Mouse (Mus musculus) lung, embryonic 16.5 days (tissue): ENCODE measurements around the gene Scn5a. TPM values are rescaled to one million over a fixed set of nuclear protein-coding genes. Genes with fewer than 3 reads are reported as not detected.

Source experiments
- ATAC-seq: fragments of 200-750 bp; cut with Nextera tagmentation; 2 replicates; pipeline ENCODE4 v1.8.0; 2017; ENCODE audit warnings: low read depth, mild to moderate bottlenecking, moderate library complexity
- H3K27ac ChIP-seq: fragments of 300-500 bp; sonication (generic); 2 replicates; pipeline ENCODE4 v1.5.1; 2014; ENCODE audit warnings: mild to moderate bottlenecking, control low read depth, low read length
- H3K27me3 ChIP-seq: fragments of 300-500 bp; sonication (generic); 2 replicates; pipeline ENCODE4 v1.6.1; 2014; ENCODE audit warnings: low read depth, low read length, mixed read lengths; ENCODE audit not compliant: control insufficient read depth, insufficient read depth
- H3K36me3 ChIP-seq: fragments of 300-500 bp; sonication (generic); 2 replicates; pipeline ENCODE4 v1.6.1; 2014; ENCODE audit warnings: low read length; ENCODE audit not compliant: control insufficient read depth, insufficient read depth
- H3K4me1 ChIP-seq: fragments of 300-500 bp; sonication (generic); replicated peaks from 2 replicates; pipeline ENCODE4 v1.6.1; 2014; ENCODE audit warnings: low read length, mixed read lengths; ENCODE audit not compliant: control insufficient read depth, insufficient read depth
- H3K4me2 ChIP-seq: fragments of 300-500 bp; sonication (generic); 2 replicates; pipeline ENCODE4 v1.6.1; 2014; ENCODE audit warnings: low read depth, low read length, control low read depth
- H3K4me3 ChIP-seq: fragments of 300-500 bp; sonication (generic); 2 replicates; pipeline ENCODE4 v1.5.1; 2014; ENCODE audit warnings: mild to moderate bottlenecking, low read length, control low read depth
- H3K9ac ChIP-seq: fragments of 300-500 bp; sonication (generic); 2 replicates; pipeline ENCODE4 v1.6.1; 2014; ENCODE audit warnings: low read length, control low read depth
- H3K9me3 ChIP-seq: fragments of 300-500 bp; sonication (generic); 2 replicates; pipeline ENCODE4 v1.6.1; 2016; ENCODE audit warnings: low read length; ENCODE audit not compliant: control insufficient read depth
- WGBS: fragments of 180-500 bp; shearing (Covaris S2); extraction: QIAGEN DNeasy Blood & Tissue Kit; methylation state at CpG from one replicate; pipeline ENCODE4 v1.1.7; 2014; 5-methylcytosine and 5-hydroxymethylcytosine counted together
- polyA plus RNA-seq: library from polyadenylated mRNA; unstranded; fragments of >200 nt; fragmentation: Nextera tagmentation; extraction: Ambion mirVana; gene quantifications from 2 replicates; pipeline ENCODE4 v1.2.1, GENCODE M21; 2015

Gene Scn5a
- polyA plus RNA-seq, 1 experiment from 2014 or later = 0.80 TPM

GRCm38 (mm10) chr9:119589592-119589991, 10.8 kb upstream of the Scn5a start:
- 60% methylated on average over 8 of the region's 8 CpGs for WGBS
- no peak for ATAC-seq

DNA sequence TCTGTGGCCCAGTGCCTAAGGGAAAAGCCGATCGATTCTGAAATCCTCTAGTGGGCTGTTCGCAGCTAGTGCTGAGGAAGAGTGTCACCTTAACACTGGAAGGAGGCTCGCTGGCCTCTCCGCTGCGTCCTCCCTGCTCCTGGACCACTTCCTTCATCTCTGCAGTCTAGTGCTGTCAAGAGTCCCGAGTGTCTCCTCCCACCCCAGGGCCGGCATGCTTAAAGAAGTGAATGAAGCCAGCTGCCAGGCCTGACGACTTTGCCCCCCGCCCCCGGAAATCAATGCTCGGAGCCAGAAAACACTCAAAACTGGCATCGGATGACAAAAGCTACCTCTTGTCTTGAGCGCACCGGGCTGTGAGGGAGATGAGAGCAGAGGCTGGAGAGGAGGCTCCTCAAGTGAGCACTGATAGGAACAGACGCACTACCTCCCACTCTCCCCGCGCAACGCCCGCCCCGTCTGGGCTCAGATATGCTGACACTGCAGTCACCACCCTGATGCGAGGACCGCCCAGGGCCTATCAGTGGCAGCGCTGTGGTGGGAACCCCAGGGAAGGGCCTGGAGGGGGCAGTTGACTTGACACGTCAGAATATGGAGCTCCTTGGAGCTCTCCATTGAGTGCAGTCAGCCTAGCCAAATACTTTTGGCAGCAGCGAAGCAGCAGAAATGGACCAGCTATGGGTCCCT, 10.1 kb upstream of the Scn5a start:
- H3K27ac ChIP-seq = no peak overlapping the region
- H3K36me3 ChIP-seq = no peaks in the 10 kb centered on the region
- H3K4me3 ChIP-seq = peak overlapping the region; percentile 15
- no peaks in the 10 kb centered on the region; the same call in 1 of the 2 replicates for H3K27me3 ChIP-seq
- H3K4me1 ChIP-seq = peaks cover 13% of the 10 kb centered on the region; the same call in 1 of the 2 replicates
- WGBS = 13% methylated on average over 26 of the region's 26 CpGs
- no peak overlapping the region for H3K9ac ChIP-seq
- peak overlapping the region; percentile 59 for H3K4me2 ChIP-seq
- no peaks in the 10 kb centered on the region for H3K9me3 ChIP-seq
- ATAC-seq = peak; percentile 76

More at GRCm38 (mm10) chr9:119589592-119589991, 10.8 kb upstream of the Scn5a start:
- H3K36me3 ChIP-seq = no peaks in the 10 kb centered on the region
- H3K4me3 ChIP-seq = no peak overlapping the region
- H3K4me1 ChIP-seq = peaks cover 13% of the 10 kb centered on the region; the same call in 1 of the 2 replicates
- no peak overlapping the region for H3K9ac ChIP-seq
- H3K27ac ChIP-seq = no peak overlapping the region
- no peak overlapping the region for H3K4me2 ChIP-seq
- no peaks in the 10 kb centered on the region; the same call in 1 of the 2 replicates for H3K27me3 ChIP-seq
- H3K9me3 ChIP-seq = no peaks in the 10 kb centered on the region

GRCm38 (mm10) chr9:119580668-119581067, 1.9 kb upstream of the Scn5a start:
- no peak overlapping the region for H3K4me2 ChIP-seq
- ATAC-seq = peak; percentile 60
- no peak overlapping the region for H3K9ac ChIP-seq
- peaks cover 5% of the 10 kb centered on the region for H3K4me1 ChIP-seq
- H3K4me3 ChIP-seq = no peak overlapping the region
- no peak overlapping the region for H3K27ac ChIP-seq
- no peaks in the 10 kb centered on the region for H3K9me3 ChIP-seq
- peaks cover 47% of the 10 kb centered on the region for H3K27me3 ChIP-seq
- H3K36me3 ChIP-seq = no peaks in the 10 kb centered on the region
- under 1% methylated on average over 6 of the region's 6 CpGs for WGBS

GRCm38 (mm10) chr9:119580187-119580586, 1.4 kb upstream of the Scn5a start:
- H3K9ac ChIP-seq = no peak overlapping the region
- no peak overlapping the region for H3K4me2 ChIP-seq
- WGBS = 89% methylated on average over 17 of the region's 17 CpGs
- no peak overlapping the region for H3K4me3 ChIP-seq
- no peak overlapping the region for H3K27ac ChIP-seq
- no peaks in the 10 kb centered on the region for H3K9me3 ChIP-seq
- H3K4me1 ChIP-seq = peaks cover 5% of the 10 kb centered on the region
- peaks cover 52% of the 10 kb centered on the region for H3K27me3 ChIP-seq
- ATAC-seq = no peak
- H3K36me3 ChIP-seq = no peaks in the 10 kb centered on the region

DNA sequence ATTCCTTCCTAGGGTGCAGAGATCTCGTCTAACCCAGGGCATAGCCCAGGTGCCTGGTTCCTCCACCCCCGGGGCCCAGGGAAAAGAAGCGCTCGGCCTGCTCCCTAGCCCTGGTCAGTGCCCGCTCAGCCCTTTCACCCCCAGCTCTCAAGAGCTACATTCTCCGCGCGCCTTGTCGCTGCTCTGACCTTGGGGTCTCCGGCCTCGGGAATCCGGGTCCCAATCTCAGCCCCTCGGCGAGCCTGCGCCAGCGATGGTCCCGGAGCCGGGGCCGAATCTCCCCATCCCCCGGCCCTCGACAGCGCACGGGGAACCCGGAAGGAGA, 543 bp downstream of the Scn5a start:
- H3K36me3 ChIP-seq = no peaks in the 10 kb centered on the region
- WGBS = under 1% methylated on average over 24 of the region's 24 CpGs
- peak overlapping the region; percentile 52 for H3K9ac ChIP-seq
- H3K4me3 ChIP-seq = peak overlapping the region; percentile 56
- peak overlapping the region; percentile 83 for H3K4me2 ChIP-seq
- peaks cover 5% of the 10 kb centered on the region for H3K4me1 ChIP-seq
- peaks cover 57% of the 10 kb centered on the region for H3K27me3 ChIP-seq
- no peak for ATAC-seq
- H3K9me3 ChIP-seq = no peaks in the 10 kb centered on the region
- no peak overlapping the region for H3K27ac ChIP-seq

DNA sequence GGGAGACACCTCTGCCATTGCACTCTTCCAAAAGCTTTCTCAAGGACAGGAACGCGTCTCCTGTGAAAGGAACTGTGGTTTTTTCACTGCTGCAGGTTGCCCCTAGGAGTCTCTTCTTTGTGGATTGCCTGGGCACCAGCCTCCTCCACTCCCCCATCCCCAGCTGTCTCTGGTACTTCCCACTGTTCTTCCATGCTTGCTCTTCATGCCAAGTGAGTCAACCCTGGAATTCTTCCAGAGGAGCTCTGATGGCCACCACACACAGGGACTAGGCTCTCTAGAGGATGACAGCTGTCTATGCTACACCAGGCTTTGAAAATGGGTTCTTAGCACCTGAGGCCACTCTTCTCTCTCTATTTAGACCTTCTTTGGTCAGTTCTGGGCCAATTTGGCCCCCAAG, 1.8 kb downstream of the Scn5a start:
- Histone ChIP-seq H3K36me3 (no peaks in the 10 kb centered on the region), H3K9me3 (no peaks in the 10 kb centered on the region), H3K27me3 (peaks cover 66% of the 10 kb centered on the region), H3K4me1 (peaks cover 5% of the 10 kb centered on the region), H3K27ac (no peak overlapping the region), H3K4me2 (no peak overlapping the region), H3K9ac (no peak overlapping the region), H3K4me3 (no peak overlapping the region)
- no peak for ATAC-seq
- WGBS = 75% methylated on average over 2 of the region's 2 CpGs

- peaks cover 5% of the 10 kb centered on the region for H3K4me1 ChIP-seq
Observed at GRCm38 (mm10) chr9:119575732-119576131, 3.1 kb downstream of the Scn5a start.

GRCm38 (mm10) chr9:119574366-119574765, 4.5 kb downstream of the Scn5a start:
- H3K27ac ChIP-seq = no peak overlapping the region
- H3K4me2 ChIP-seq = no peak overlapping the region
- no peak for ATAC-seq
- H3K4me3 ChIP-seq = no peak overlapping the region
- no peaks in the 10 kb centered on the region for H3K36me3 ChIP-seq
- WGBS = 65% methylated on average over 7 of the region's 7 CpGs
- H3K27me3 ChIP-seq = peaks cover 70% of the 10 kb centered on the region
- H3K9ac ChIP-seq = no peak overlapping the region
- no peaks in the 10 kb centered on the region for H3K9me3 ChIP-seq
- peaks cover 5% of the 10 kb centered on the region for H3K4me1 ChIP-seq

More at GRCm38 (mm10) chr9:119575732-119576131, 3.1 kb downstream of the Scn5a start:
- Histone ChIP-seq H3K27ac (no peak overlapping the region), H3K36me3 (no peaks in the 10 kb centered on the region), H3K4me2 (no peak overlapping the region), H3K9me3 (no peaks in the 10 kb centered on the region), H3K27me3 (peaks cover 77% of the 10 kb centered on the region), H3K9ac (no peak overlapping the region), H3K4me3 (no peak overlapping the region)
- WGBS = 50% methylated on average over 9 of the region's 9 CpGs
- ATAC-seq = no peak

DNA sequence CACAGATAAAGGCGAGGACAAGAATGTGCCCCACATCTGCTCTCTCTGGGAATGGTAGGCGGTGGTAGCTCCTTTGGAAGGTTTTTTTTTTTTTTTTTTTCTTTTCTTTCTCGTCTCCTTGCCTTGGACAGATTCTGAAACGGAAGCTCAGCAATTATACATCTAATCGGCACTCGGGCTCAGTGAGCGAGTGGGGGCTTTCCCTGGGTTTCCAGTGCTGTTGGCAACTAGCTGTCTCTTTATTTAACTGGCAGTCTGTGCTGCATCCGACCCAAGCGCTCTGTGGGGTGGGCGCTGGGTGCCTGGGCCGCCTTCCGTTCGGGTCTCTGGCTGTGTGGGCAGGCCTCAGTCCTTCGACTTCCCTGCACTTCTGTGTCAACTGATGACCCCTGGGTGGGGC, 5.8 kb downstream of the Scn5a start:
- H3K27me3 ChIP-seq = peaks cover 57% of the 10 kb centered on the region
- H3K36me3 ChIP-seq = no peaks in the 10 kb centered on the region
- 50% methylated on average over 14 of the region's 14 CpGs for WGBS
- no peak overlapping the region for H3K9ac ChIP-seq
- no peaks in the 10 kb centered on the region for H3K4me1 ChIP-seq
- no peak overlapping the region for H3K4me3 ChIP-seq
- no peaks in the 10 kb centered on the region for H3K9me3 ChIP-seq
- no peak overlapping the region for H3K4me2 ChIP-seq
- no peak for ATAC-seq
- no peak overlapping the region for H3K27ac ChIP-seq
